Mouse (Mus musculus): ENCODE data around the gene Kmt5b.

The Kmt5b gene

DNA sequence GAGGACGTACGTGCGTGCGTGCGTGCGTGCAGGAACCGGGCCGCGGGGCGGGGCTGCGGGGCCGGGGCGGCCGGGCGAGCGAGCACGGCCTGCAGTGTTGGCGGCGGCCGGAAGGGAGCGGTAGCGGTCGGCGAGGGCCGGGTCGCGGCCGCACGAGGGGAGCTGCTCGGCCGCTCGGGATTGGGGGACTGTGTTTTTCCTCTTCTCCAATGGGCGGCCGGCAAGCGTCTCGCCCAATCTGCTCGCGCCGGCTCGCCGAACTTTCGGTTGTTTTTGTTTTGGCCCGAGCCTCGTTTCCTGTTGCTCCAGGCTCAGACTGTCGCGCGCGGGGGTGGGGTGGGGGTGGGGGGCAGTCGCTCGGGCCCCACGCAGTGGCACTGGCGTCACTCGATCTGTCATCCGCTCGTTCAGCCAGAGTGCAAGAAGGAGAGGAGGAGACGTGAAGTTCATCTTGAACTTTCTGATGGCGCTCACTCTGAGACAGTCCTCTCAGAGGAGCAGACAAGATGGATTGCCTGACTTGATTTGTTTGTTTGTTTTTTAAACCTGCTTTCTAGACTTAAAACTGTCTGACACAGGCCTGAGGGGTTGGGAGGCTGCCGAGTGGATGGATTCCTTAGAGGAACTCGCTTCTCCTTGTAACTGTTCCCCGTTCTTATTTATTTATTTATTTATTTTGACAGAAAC, 1.6 kb downstream of the Kmt5b start:
- peak; percentile 94 for DNase-seq

DNA sequence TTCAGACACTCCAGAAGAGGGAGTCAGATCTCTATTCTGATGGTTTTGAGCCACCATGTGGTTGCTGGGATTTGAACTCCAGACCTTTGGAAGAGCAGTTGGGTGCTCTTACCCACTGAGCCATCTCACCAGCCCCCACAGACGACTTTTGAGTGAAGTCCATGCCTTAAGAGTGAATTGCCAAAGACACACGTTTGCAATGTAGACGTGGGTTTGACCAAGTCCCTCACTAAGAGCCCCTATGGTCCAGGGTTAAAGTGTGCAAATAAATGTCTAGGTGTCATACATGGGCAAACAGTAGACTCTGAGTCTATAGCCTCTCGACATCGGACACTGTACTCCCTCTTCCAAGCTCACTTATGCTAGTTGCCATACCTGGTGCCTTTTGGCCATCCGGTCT, 2.3 kb downstream of the Kmt5b start:
- DNase-seq = peak; percentile 9

DNA sequence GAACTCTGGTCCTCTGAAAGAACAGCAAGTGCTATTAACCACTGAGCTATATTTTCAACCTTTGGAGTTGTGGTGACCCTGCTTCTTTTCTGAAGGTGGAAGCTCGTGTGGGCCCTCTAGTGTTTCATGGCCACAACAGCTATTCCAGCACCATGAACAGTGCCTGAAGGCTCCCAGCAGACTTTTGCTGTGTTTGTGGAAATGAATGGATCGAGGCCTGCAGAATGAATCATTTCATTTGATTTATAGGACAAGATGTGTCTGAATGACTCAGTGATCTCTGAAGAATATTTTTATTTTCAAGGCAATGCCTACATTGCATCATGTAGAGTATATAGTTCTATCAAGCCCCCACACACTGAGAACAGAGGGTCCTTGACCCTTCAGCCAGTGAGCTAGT, 6.9 kb downstream of the Kmt5b start:
- peak; percentile 35 for DNase-seq

DNA sequence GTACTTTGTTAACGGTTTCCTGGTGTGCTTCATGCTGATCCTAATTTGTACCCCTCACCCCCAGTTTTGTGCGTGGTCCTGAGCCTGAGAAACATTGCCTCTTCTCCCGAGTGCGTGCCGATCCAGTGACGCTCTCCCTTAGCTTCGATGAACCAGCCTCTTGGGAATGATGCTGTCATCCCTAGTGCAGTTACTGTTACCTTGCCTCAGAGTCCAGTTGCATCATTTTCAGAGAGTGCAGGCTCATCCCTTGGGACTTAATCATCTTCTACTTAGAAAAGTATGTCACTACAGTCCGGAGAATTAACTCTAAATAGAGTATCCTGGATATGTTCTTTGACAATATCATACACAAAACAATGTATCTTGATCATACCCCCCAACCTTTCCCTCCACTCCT, 11.5 kb downstream of the Kmt5b start:
- DNase-seq = no peak

DNA sequence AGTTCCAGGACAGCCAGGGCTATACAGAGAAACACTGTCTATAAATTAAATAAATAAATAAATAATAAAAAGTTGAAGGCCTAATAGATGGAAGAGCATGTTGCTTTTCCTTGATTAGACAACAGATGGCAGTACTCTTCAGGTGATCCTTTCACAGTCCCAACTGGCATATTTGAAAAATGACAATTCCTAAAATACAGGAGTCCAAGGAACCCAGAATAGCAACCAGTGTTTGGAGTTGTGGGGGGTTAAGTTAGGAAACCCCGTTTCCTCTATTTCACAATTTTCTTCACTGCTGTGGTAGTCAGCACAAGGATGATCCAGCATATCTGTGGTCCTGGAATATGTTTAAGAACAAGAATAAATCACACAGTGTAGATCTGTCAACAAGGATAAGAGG, 22.9 kb downstream of the Kmt5b start:
- no peak for DNase-seq

DNA sequence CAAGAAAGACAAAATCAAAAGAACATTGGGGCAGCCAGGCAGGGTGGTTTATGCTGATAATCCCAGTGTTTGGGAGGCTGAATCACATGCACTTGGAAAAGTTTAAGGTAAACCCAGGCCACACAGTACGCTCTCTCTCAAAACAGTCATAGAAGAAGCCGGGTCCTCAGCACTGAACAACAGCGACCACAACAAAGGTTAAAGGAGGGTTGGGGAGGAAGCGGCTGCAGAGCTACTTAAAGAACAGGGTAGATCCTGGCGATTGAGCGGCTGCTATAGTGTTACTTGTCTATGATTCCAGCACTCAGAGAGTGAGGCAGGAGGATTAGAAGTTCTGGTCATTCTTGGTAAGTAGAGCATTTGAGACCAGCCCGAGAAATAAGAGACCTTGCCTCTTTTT, 38.3 kb downstream of the Kmt5b start:
- peak; percentile 49 for DNase-seq

DNA sequence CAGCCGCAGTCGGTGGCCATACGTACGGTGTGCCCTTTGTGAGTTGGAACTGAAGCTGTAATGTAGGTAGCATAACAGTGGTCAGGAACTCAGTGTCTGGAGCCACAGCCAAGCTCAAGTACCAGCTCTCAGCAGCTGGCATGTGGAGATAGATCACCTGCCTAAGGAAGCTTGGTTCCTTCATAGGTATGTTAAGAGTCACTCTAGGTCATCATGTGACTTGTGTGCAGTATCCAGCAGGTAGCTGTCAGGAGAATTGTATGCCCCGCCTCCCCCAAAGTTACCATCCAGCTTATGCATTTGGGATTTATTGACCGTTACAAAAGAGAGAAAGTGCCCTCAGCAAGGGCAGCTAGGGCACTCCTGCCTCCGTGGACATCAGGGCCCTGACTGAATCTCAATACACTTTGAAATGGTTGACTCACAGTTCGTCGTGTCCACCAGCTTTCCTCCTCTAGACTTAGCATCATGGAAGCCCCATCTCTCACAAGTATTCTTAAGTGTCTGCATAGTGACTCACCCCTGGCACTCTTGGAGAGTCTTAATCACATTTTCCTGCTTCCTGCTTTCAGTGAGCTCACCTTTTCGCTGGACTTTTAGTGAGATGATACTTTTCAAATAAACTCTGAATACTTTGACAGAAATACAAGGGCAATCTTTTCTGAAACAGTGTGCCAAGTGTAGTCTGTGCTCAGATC, 43.5 kb downstream of the Kmt5b start:
- no peak for DNase-seq

DNA sequence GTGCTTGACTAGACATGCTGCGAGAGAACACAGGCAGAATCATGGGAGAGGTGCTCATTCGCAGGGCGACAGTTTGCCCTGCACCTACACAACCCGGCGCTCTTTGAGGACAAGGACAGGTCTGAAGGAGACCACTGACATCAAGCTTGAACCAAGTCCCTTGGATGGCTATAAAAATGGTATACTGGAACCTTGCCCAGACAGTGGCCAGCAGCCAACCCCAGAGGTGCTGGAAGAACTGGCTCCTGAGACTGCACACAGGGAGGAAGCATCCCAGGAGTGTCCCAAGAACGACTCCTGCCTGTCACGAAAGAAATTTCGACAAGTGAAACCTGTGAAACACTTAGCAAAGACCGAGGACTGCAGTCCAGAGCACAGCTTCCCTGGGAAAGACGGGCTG, 47.2 kb downstream of the Kmt5b start:
- DNase-seq = no peak

DNA sequence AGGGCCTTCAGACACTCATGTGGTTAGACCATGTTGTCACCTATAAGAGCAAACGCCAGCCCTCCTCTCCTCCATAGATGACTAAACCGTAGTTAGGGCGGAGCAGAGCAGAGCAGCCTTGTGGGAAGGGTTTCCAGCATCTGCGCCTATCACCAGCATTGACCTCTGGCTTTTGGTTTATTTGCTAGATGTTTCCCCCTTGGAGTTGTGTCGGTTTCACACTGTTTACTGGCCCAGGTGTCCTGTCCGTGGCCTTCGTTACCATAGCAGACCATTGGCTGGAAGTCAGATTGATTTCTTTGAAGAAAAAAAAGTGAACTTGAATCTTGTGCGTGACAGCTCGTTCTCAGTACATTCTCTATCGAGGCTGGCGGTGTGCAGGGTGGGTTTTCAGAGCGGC, 48.6 kb downstream of the Kmt5b start:
- DNase-seq = no peak

DNA sequence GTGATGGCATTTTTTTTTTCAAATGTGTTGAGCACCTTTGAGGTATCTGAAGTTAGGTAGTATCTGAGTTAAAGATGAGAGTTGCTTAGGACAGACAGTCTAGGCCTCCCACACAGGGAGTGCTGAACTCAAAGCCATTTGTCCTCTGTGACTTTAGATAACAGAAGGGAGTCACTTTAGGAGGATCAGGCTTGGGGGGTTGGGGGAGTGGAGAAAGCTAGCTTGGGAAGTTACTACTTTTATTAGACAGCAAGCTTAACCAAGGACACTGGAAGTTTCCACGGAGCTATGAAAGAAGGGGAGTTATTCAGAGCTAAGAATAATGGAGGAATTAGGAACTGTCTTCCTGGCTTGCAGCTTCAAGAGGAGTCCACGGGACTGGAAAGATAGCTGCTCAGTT, 51.9 kb downstream of the Kmt5b start:
- DNase-seq = no peak

DNA sequence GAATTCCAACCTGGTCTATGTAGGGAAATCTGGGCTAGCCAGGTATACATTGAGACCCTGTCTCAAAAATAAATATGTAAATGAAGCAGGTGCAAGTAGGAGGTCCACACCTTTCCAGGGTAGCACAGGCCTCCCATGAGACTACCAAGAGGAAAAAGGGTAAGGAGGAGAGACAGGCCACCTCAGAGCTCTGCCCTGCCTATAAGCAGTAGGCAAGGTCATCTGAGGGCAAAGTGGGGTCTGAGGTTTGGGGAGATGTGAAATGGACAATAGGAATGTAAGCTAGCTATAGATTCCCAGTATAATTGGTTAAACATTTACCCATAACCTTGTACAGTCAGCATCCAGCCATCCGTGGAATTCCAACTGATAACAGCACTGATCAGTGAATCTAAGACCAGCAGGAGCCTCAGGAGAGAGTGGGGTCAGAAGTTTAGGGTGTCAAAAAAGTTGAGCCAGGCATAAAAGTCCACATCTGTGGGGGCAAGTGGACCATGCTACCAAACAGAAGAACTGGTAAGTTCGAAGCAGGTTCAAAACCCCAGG, 52.8 kb downstream of the Kmt5b start:
- no peak for DNase-seq

DNA sequence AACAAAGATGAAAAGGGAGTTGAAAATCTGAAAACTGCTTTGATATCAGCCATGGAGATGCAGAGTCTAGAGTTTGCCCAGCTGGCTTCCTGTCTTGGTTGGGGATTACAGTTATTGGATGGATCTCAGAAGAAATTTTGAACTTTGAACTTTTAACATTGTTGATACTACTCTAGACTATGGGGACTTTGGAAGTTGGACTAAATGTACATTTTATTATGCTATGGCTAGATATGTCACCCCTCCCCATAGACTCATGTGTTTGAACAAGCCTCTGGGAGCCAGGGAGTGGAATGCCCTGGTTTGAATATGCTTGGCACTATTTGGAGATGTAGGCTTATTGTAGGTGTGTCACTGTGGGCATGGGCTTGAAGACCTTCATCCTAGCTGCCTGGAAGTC, 57.8 kb downstream of the Kmt5b start:
- DNase-seq = no peak

DNA sequence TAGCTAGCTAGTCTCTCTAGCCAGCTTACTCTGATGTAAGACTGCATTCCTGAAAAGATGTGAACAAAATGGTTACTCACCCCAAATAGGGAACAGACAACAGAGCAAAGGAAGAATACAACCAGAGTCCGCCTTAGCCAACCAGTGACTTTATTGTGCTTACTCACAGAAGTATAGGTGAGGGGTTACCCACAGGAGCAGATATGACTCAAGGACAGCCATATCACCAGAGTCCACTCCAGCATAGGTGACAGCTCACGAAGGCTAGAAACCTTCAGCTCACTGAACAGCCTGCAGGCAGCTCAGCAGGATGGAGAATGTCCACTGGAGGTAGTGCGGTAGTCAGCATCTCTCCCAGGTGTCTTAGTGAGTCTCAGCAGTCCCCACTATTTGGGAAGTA, 62.6 kb downstream of the Kmt5b start:
- no peak for DNase-seq

DNA sequence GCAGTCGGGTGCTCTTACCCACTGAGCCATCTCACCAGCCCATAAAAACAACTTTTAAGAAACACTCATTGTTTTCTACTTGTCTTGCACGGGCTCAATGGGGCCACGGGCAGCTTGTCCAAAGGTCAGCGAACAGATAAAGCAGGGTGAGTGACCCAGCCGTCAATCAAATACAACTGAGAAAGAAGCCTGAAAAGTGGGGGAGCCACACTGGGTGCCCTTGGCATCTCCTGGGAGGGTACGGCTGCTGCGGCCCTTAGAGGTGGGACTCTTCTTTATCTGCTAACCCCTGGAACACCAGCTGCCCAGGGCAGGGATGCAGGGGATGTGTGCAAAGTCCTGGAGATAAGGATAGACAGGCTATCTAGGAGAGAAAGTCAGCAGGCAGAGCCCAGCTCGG, 64.5 kb downstream of the Kmt5b start:
- no peak for DNase-seq

DNA sequence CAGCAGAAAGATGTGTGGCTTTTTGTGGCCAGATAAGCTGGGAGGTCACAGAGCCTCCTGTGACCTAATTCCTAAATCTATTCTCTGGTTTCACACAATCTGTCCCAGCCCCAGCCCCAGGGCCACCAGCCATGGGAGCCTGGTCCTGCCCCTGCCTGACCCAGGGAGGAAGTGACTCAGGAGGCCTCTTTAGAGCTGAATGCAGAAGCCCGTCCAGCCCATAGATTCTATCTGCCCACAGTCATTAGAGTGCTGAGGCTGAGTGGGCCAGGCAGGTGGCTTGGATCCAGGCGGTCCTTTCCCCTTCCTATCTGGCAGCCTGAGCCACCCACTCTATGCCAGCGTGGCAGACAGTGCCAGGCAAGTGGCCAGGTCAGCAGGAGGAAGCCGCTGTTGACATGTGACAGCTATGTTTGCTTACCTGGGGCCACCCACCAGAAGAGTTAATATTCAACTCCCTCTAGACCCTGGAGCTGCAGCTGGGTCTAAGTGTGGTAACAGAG, 65.7 kb downstream of the Kmt5b start:
- DNase-seq = no peak

DNA sequence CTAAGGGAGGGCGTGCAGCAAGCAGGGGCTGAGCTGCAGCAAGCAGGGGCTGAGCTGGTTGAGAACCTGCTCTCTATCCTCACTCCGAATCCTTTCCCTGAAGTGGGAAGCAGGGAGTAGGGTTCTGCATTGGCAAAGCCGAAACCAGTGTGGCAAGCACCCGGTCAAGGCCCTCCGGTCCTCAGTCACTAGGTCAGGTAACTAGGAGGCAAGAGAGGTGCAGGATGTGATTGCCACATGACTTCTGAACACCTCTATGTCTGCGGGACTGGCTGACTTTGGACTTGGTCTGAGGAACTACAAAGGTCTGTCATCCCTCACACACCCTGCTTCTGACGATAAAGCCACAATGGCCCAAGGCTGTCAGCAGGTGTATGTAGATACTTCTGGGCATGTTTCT, 67.1 kb downstream of the Kmt5b start:
- DNase-seq = no peak

DNA sequence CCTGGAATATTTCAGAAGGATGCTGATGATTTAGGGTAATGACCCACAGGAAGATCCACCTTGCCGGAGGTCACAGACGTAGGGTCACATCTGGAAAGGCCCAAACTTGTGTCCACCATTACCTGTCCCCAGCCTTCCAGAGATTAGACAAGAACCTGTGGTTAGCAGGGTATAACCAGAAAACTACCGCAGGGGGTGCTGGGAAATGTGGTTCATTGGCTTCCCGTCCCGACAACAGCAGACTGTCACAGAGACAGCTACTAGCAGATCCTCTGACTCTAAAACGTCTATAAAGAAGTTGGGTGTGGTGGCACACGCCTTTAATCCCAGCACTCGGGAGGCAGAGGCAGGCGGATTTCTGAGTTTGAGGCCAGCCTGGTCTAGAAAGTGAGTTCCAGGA, 69.6 kb downstream of the Kmt5b start:
- DNase-seq = peak; percentile 60

DNA sequence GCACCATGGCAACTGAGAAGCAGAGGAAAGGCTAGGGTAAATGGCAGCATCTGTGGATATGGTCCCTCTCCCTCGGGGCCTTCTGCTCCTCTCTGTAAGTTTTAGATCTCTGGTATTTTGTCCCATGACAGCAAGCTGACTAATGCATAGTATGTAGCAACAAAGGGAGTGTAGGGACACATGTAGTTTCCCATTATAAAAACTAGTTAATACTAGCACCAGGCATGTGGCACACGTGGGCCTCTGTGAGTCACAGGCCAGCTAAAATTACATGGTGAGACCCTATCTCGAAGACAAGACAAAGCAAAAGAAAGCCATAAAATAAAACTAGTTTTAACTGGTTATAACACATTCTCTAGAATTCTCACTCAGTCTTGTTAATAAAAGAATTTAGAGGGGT, 71.7 kb downstream of the Kmt5b start:
- no peak for DNase-seq

DNA sequence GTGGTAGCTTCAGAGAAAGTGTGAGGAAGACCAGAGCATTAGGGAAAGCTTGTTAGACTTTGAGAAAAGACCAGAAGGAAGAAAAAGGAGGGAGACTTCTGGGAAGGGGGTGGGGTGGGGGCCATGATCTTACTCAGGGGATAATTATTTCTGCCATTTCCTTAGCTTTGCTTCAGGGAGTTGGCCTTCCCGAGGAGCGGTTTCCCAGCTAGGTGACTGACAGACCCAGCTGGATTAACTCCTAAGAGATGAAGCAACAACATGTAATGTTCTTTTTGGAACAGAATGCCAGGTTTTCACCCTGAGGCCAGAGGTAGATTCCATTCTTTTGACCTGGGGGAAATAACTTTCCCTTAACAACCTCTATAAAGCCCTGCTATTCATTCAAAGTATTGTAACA, 72.5 kb downstream of the Kmt5b start:
- no peak for DNase-seq

DNA sequence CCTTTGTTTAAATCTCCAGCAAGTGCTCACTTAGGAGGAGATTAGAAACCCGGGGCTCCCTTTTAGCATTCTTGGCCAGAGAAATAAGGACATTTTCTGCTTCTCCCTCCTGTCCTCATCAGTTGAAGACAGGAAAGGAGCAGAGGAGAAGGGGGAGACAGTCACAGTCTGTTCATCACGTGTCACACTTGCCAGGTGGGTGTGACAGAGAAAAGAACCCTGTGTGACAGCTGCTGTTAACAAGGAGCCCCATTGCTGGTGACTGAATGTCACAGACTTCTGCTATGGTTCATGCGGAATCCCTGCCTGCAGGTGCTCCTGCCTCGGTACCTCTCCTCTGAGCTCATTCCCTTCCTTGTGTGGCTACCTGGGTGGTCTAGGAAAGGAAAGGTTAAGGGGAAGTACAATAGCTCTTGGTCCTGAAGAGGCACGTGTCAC, 73.0 kb downstream of the Kmt5b start:
- DNase-seq = peak; percentile 64

DNA sequence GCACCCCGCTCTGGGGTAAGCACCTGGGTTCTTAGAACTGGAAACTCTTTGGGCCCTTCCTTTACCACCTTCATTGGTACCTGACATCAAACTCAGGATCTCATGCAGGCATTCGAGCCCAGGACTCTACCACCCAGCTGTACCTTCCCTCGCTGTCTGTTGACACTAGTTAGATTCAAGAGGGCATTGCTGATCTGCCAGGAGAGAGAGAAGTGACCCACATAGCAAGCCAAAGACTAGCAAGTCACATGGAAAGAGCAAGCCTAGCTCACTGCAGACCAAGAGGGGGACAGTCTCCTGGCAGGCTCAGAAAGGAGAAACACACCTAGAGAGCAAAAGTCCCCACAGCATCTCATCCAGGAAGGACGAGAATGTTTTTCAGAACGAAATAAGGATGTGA, 73.5 kb downstream of the Kmt5b start:
- no peak for DNase-seq

DNA sequence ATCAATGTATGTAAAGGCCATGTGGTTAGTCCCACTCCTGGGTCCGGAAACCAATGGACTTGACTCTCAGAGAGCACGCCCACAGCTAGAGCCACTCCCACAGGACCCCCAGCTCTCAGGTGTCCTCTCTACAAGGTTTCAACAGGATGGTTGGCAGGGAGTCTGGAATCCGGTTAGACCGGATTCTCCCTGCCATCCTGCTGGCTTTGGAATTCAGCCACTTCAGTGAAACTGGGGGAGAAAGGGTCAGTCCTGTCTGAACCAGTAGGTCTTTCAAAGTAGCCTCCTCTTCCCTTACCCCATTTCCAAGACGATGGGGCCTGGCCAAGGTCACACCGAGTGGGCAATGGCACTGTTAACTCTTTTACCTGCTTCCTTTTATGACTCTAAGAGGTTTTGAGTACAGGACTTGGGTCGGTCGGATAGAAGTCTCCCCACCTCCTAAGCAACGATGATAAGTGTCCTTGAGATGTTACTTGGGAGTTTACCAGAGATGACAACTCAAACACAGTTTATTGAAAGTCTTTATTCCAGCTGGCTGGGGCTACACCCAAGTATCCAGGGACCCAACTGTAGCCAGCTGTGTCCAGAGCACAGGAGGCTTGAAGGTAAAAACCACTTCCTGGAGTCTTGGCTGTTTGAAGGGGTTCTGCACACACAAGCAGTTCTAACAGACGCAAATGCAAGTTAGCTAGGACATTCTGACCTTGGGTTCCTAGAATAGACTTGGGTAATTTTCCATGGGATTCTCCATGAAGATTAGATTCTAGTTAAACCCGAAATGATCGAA, 75.3 kb downstream of the Kmt5b start:
- DNase-seq = peak; percentile 26

DNA sequence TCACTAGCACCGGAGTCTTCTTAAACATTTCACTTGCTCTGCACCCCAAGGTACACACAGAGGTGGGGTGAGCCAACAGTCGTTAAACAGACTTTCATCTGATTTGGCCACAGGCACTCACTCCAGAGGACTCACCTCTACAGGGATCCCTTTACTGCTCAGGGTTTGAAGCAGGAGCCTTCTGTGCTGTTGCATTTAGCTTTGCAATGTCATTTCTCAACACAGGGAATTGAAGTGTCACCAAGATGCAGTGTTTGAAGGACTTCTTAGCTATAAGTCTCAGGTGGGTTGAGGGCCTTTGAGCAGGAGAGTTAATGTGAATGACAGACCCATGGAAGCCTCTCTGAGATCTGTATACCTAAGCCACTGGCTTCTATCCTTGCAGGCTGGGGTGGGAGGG, 76.4 kb downstream of the Kmt5b start:
- no peak for DNase-seq

DNA sequence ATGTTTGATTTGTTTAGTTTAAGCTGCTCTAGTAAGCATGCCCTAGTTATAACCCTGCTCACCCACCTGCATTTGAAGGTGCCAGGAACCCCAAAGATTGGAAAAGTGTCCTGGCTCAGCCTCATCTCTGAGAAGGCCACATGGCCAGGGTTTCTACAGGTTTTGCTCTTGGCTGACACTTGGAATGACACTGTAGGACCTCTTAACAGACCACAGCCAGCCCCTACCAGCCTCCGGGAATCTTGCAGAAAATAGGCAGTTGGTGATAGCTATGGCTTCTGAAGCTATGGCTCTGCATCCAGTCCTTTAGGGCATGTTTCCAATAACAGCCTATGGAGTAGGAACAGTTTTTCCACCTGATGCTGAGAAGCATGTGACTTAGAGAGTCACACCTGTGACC, 77.6 kb downstream of the Kmt5b start:
- no peak for DNase-seq

Measured in thymus, postnatal 14 days (tissue).